Mouse (Mus musculus) limb, embryonic 12.5 days (tissue): ENCODE results near the gene Sergef. TPM values are rescaled to one million over a fixed set of nuclear protein-coding genes. Genes with fewer than 3 reads are reported as not detected.

Experiments
- ATAC-seq: fragments of 200-750 bp; cut with Nextera tagmentation; 2 replicates; pipeline ENCODE4 v1.8.0; 2017; ENCODE audit warnings: low read depth, moderate TSS enrichment; ENCODE audit not compliant: insufficient number of reproducible peaks, insufficient read depth, low FRiP score, low TSS enrichment
- H3K27ac ChIP-seq: fragments of 300-500 bp; sonication (generic); 2 replicates; pipeline ENCODE4 v1.5.1; 2016; ENCODE audit warnings: mild to moderate bottlenecking, moderate library complexity
- H3K27me3 ChIP-seq: fragments of 300-500 bp; sonication (generic); 2 replicates; pipeline ENCODE4 v1.6.1; 2016; ENCODE audit warnings: mild to moderate bottlenecking, moderate library complexity
- H3K36me3 ChIP-seq: fragments of 300-500 bp; sonication (generic); 2 replicates; pipeline ENCODE4 v1.6.1; 2016; ENCODE audit warnings: mild to moderate bottlenecking, moderate library complexity
- H3K4me1 ChIP-seq: fragments of 300-500 bp; sonication (generic); replicated peaks from 2 replicates; pipeline ENCODE4 v1.6.1; 2016
- H3K4me2 ChIP-seq: fragments of 300-500 bp; sonication (generic); 2 replicates; pipeline ENCODE4 v1.6.1; 2016; ENCODE audit warnings: mild to moderate bottlenecking, moderate library complexity
- H3K4me3 ChIP-seq: fragments of 300-500 bp; sonication (generic); replicated peaks from 2 replicates; pipeline ENCODE4 v1.5.1; 2016; ENCODE audit warnings: mild to moderate bottlenecking
- H3K9ac ChIP-seq: fragments of 300-500 bp; sonication (generic); replicated peaks from 2 replicates; pipeline ENCODE4 v1.6.1; 2016; ENCODE audit warnings: mild to moderate bottlenecking, moderate library complexity
- H3K9me3 ChIP-seq: fragments of 300-500 bp; sonication (generic); 2 replicates; pipeline ENCODE4 v1.6.1; 2016; ENCODE audit warnings: mild to moderate bottlenecking, moderate library complexity
- WGBS: fragments of 180-500 bp; shearing (Covaris S2); methylation state at CpG from one replicate; pipeline ENCODE4 v1.1.7; 2016; 5-methylcytosine and 5-hydroxymethylcytosine counted together
- polyA plus RNA-seq: library from polyadenylated mRNA; unstranded; fragments of >200 nt; fragmentation: Nextera tagmentation; extraction: Ambion mirVana; gene quantifications from 2 replicates; pipeline ENCODE4 v1.2.1, GENCODE M21; 2016

The Sergef gene
- polyA plus RNA-seq, 1 experiment from 2014 or later: 12.1 TPM

GRCm38 (mm10) chr7:46615256-46615977 is 24.2 kb downstream of the Sergef start:
- H3K9me3 ChIP-seq: no peaks in the 10 kb centered on the region
- H3K4me3 ChIP-seq: no peak overlapping the region
- H3K27me3 ChIP-seq: no peaks in the 10 kb centered on the region
- ATAC-seq: no peak
- peaks cover 17% of the 10 kb centered on the region; the same call in 1 of the 2 replicates for H3K36me3 ChIP-seq
- no peak overlapping the region for H3K4me2 ChIP-seq
- no peak overlapping the region for H3K9ac ChIP-seq
- no peak overlapping the region for H3K27ac ChIP-seq
- no peaks in the 10 kb centered on the region for H3K4me1 ChIP-seq
- 63% methylated on average over 5 of the region's 5 CpGs for WGBS

DNA sequence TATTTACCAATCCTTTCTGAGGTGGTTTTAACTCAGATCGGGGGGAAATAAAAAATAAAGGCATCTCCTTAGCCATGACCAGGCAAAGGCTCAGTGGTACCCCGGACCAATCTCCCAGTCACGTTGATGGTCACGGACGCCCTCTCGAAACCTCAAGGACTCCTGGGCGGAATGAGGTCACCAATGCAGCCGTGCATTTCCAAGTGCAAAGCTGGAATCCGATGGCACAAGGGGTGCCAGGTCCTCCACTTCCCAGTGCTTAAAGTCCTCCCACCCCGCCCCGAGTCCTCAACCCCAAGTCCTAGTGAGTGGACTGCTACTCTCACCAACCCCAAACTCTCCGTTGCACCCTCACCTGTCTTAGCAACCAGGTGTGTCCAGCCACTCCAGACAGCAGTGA is 25.3 kb downstream of the Sergef start:
- WGBS: 94% methylated on average over 12 of the region's 12 CpGs
- no peak overlapping the region for H3K4me2 ChIP-seq

GRCm38 (mm10) chr7:46613091-46613490 is 26.5 kb downstream of the Sergef start:
- Histone ChIP-seq H3K4me3 (no peak overlapping the region), H3K9me3 (no peaks in the 10 kb centered on the region), H3K36me3 (0 out of 2 replicates have a peak, but pooled peaks cover 6% of the 10 kb centered on the region), H3K27ac (no peak overlapping the region), H3K27me3 (no peaks in the 10 kb centered on the region), H3K4me1 (no peaks in the 10 kb centered on the region), H3K4me2 (no peak overlapping the region), H3K9ac (no peak overlapping the region)
- WGBS: 62% methylated on average over 10 of the region's 10 CpGs
- no peak for ATAC-seq

More for the DNA sequence above, 25.3 kb downstream of the Sergef start:
- Histone ChIP-seq H3K4me1 (no peaks in the 10 kb centered on the region), H3K9ac (no peak overlapping the region), H3K27me3 (no peaks in the 10 kb centered on the region), H3K36me3 (peaks cover 13% of the 10 kb centered on the region; the same call in 1 of the 2 replicates), H3K9me3 (no peaks in the 10 kb centered on the region), H3K27ac (no peak overlapping the region), H3K4me3 (no peak overlapping the region)
- no peak for ATAC-seq

GRCm38 (mm10) chr7:46612421-46612937 is 27.1 kb downstream of the Sergef start:
- Histone ChIP-seq H3K4me3 (no peak overlapping the region), H3K27ac (no peak overlapping the region), H3K4me2 (no peak overlapping the region), H3K9ac (no peak overlapping the region), H3K27me3 (no peaks in the 10 kb centered on the region), H3K36me3 (0 out of 2 replicates have a peak, but pooled peaks cover 6% of the 10 kb centered on the region), H3K4me1 (no peaks in the 10 kb centered on the region), H3K9me3 (no peaks in the 10 kb centered on the region)
- ATAC-seq: no peak
- 77% methylated on average over 6 of the region's 6 CpGs for WGBS

GRCm38 (mm10) chr7:46611970-46612369 is 27.6 kb downstream of the Sergef start:
- WGBS: 82% methylated on average over 9 of the region's 9 CpGs
- ATAC-seq: no peak
- H3K27me3 ChIP-seq: no peaks in the 10 kb centered on the region
- H3K9ac ChIP-seq: no peak overlapping the region
- H3K4me3 ChIP-seq: no peak overlapping the region
- H3K36me3 ChIP-seq: 0 out of 2 replicates have a peak, but pooled peaks cover 6% of the 10 kb centered on the region
- H3K4me2 ChIP-seq: no peak overlapping the region
- H3K9me3 ChIP-seq: no peaks in the 10 kb centered on the region
- H3K27ac ChIP-seq: no peak overlapping the region
- no peaks in the 10 kb centered on the region for H3K4me1 ChIP-seq

DNA sequence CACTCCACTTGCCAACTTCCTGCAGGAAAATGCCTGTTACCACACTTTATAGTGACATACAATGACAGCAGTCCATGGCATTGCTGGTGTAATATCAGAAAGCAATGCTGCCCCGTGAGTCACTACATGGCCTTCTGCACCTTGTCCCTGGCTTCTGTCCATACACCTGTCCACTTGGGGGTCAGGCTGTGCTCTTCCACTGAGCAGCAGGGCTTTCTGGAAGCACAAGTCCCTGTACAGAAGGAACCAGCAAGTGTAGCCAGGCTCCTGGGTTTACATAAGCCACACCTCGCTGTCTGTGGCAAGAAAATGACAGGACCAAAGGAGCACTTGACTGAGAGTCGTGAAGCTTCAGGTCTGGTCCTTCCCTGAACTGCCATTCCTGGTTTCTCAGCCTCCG is 30.3 kb downstream of the Sergef start:
- no peak for ATAC-seq
- WGBS: 86% methylated on average over 4 of the region's 4 CpGs
- H3K9me3 ChIP-seq: no peaks in the 10 kb centered on the region
- H3K9ac ChIP-seq: no peak overlapping the region
- H3K27ac ChIP-seq: no peak overlapping the region
- H3K4me3 ChIP-seq: no peak overlapping the region
- no peak overlapping the region for H3K4me2 ChIP-seq
- H3K36me3 ChIP-seq: 0 out of 2 replicates have a peak, but pooled peaks cover 6% of the 10 kb centered on the region
- no peaks in the 10 kb centered on the region for H3K4me1 ChIP-seq
- no peaks in the 10 kb centered on the region for H3K27me3 ChIP-seq

- WGBS: 61% methylated on average over 11 of the region's 11 CpGs
- H3K27ac ChIP-seq: no peak overlapping the region
- ATAC-seq: no peak
- 0 out of 2 replicates have a peak, but pooled peaks cover 2% of the 10 kb centered on the region for H3K36me3 ChIP-seq
- no peaks in the 10 kb centered on the region for H3K9me3 ChIP-seq
- no peak overlapping the region for H3K4me3 ChIP-seq
- H3K9ac ChIP-seq: no peak overlapping the region
- no peak overlapping the region for H3K4me2 ChIP-seq
- no peaks in the 10 kb centered on the region for H3K27me3 ChIP-seq
- H3K4me1 ChIP-seq: no peaks in the 10 kb centered on the region
Observed at GRCm38 (mm10) chr7:46607428-46608055, 32.1 kb downstream of the Sergef start.

GRCm38 (mm10) chr7:46607031-46607426 is 32.6 kb downstream of the Sergef start:
- Histone ChIP-seq H3K27me3 (no peaks in the 10 kb centered on the region), H3K4me2 (no peak overlapping the region), H3K9me3 (no peaks in the 10 kb centered on the region), H3K9ac (no peak overlapping the region), H3K4me1 (no peaks in the 10 kb centered on the region), H3K27ac (no peak overlapping the region), H3K4me3 (no peak overlapping the region), H3K36me3 (no peaks in the 10 kb centered on the region)
- 0 out of 2 replicates have a peak, but pooled peaks have one; percentile 34 for ATAC-seq
- 65% methylated on average over 8 of the region's 8 CpGs for WGBS

- no peak for ATAC-seq
- Histone ChIP-seq H3K4me3 (no peak overlapping the region), H3K4me2 (no peak overlapping the region), H3K27ac (no peak overlapping the region), H3K9ac (no peak overlapping the region), H3K36me3 (no peaks in the 10 kb centered on the region), H3K27me3 (no peaks in the 10 kb centered on the region), H3K4me1 (peaks cover 3% of the 10 kb centered on the region), H3K9me3 (no peaks in the 10 kb centered on the region)
- 90% methylated on average over 7 of the region's 7 CpGs for WGBS
Observed at GRCm38 (mm10) chr7:46606391-46607030, 33.1 kb downstream of the Sergef start.

GRCm38 (mm10) chr7:46603051-46603450 is 36.6 kb downstream of the Sergef start:
- no peaks in the 10 kb centered on the region for H3K36me3 ChIP-seq
- no peak for ATAC-seq
- H3K4me1 ChIP-seq: peaks cover 9% of the 10 kb centered on the region
- H3K4me3 ChIP-seq: no peak overlapping the region
- H3K9ac ChIP-seq: no peak overlapping the region
- H3K4me2 ChIP-seq: no peak overlapping the region
- no peak overlapping the region for H3K27ac ChIP-seq
- 90% methylated on average over 7 of the region's 7 CpGs for WGBS
- no peaks in the 10 kb centered on the region; the same call in 1 of the 2 replicates for H3K27me3 ChIP-seq
- H3K9me3 ChIP-seq: no peaks in the 10 kb centered on the region

DNA sequence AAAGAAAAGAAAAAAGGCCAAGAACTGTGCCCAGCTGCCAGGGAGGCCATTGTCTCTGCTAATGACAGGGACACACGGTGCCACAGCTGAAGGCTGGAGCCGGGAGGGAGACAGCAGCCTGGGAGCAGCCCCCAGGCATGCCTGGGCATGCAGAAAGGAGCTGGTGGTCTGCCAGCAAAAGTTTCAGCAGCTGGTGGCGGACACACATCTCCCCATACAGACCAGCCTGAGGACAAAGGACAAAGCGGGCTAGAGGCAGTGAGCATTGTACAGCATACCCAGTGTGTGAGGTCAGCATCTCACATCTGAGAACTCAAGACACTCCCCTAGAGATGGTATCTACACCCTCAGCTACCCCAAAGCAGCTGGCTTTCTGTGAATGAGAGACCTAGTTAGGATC is 37.5 kb downstream of the Sergef start:
- no peak for ATAC-seq
- 62% methylated on average over 4 of the region's 4 CpGs for WGBS
- no peak overlapping the region for H3K4me2 ChIP-seq
- peaks cover 9% of the 10 kb centered on the region for H3K4me1 ChIP-seq
- no peaks in the 10 kb centered on the region; the same call in 1 of the 2 replicates for H3K27me3 ChIP-seq
- H3K9ac ChIP-seq: no peak overlapping the region
- no peak overlapping the region for H3K4me3 ChIP-seq
- no peak overlapping the region for H3K27ac ChIP-seq
- no peaks in the 10 kb centered on the region for H3K36me3 ChIP-seq
- no peaks in the 10 kb centered on the region for H3K9me3 ChIP-seq
